Mouse (Mus musculus) spleen, postnatal 4 days (tissue): ENCODE results near the gene Patz1.

Source experiments
- DNase-seq, 2 experiments: peaks; one replicate each; pipeline ENCODE4 v3.0.0; 2022; ENCODE audit warnings: low spot score in 2 of 2

The Patz1 gene

GRCm38 (mm10) chr11:3292062-3292421 is 3.4 kb downstream of the Patz1 start:
- DNase-seq, result peak; percentile 70 to 84

GRCm38 (mm10) chr11:3292711-3293249 is 4.1 kb downstream of the Patz1 start:
- no peak for DNase-seq

GRCm38 (mm10) chr11:3293361-3293760 is 4.7 kb downstream of the Patz1 start:
- DNase-seq, result no peak

GRCm38 (mm10) chr11:3294641-3295040 is 6.0 kb downstream of the Patz1 start:
- DNase-seq, result no peak

- no peak for DNase-seq
These were observed 7.4 kb downstream of the Patz1 start for GRCm38 (mm10) chr11:3296056-3296455.

- no peak for DNase-seq
These were observed 9.5 kb downstream of the Patz1 start for GRCm38 (mm10) chr11:3297871-3298812.

GRCm38 (mm10) chr11:3298813-3299185 is 10.1 kb downstream of the Patz1 start:
- DNase-seq, result no peak

GRCm38 (mm10) chr11:3301075-3301474 is 12.4 kb downstream of the Patz1 start:
- DNase-seq, result no peak

- DNase-seq, result no peak
These were observed 13.7 kb downstream of the Patz1 start for GRCm38 (mm10) chr11:3302385-3302784.

- no peak for DNase-seq
These were observed 14.1 kb downstream of the Patz1 start for GRCm38 (mm10) chr11:3302792-3303191.

- DNase-seq, result no peak
These were observed 17.1 kb downstream of the Patz1 start for GRCm38 (mm10) chr11:3305821-3306220.

GRCm38 (mm10) chr11:3307875-3308274 is 19.2 kb downstream of the Patz1 start:
- no peak for DNase-seq

- DNase-seq, result no peak
These were observed 21.2 kb downstream of the Patz1 start for GRCm38 (mm10) chr11:3309884-3310283.

GRCm38 (mm10) chr11:3310789-3311585 is 22.3 kb downstream of the Patz1 start:
- DNase-seq, result peak in 1 of 2 experiments; percentile 60

GRCm38 (mm10) chr11:3311586-3312347 is 23.1 kb downstream of the Patz1 start:
- no peak for DNase-seq

GRCm38 (mm10) chr11:3313294-3313693 is 24.6 kb downstream of the Patz1 start:
- peak in 1 of 2 experiments; percentile 56 for DNase-seq

GRCm38 (mm10) chr11:3314148-3314547 is 25.5 kb downstream of the Patz1 start:
- peak; percentile 44 to 72 for DNase-seq

GRCm38 (mm10) chr11:3318286-3318685 is 29.6 kb downstream of the Patz1 start:
- no peak for DNase-seq

- no peak for DNase-seq
These were observed 39.6 kb downstream of the Patz1 start for GRCm38 (mm10) chr11:3328271-3328670.

- DNase-seq, result no peak
These were observed 40.4 kb downstream of the Patz1 start for GRCm38 (mm10) chr11:3328806-3329775.
